Mouse (Mus musculus): ENCODE measurements around the gene Hrk.
A peak's percentile ranks its signal among the peaks of the same experiment; 100 is the strongest.

Hrk gene

GRCm38 (mm10) chr5:118165462-118165861 is 1.0 kb downstream of the Hrk start:
- DNase-seq (ENCODE audit: low spot score in 2 of 2), result no peak

- peak in 1 of 2 experiments; percentile 36 for DNase-seq (ENCODE audit: low spot score in 2 of 2)
Observed at GRCm38 (mm10) chr5:118167561-118167995, 3.1 kb downstream of the Hrk start.

- DNase-seq (ENCODE audit: low spot score in 2 of 2), result no peak
Observed at GRCm38 (mm10) chr5:118169222-118170221, 5.1 kb downstream of the Hrk start.

- DNase-seq (ENCODE audit: low spot score in 2 of 2), result no peak
Observed at GRCm38 (mm10) chr5:118170888-118171529, 6.6 kb downstream of the Hrk start.

- peak in 1 of 2 experiments; percentile 46 for DNase-seq (ENCODE audit: low spot score in 2 of 2)
Observed at GRCm38 (mm10) chr5:118171665-118172064, 7.2 kb downstream of the Hrk start.

GRCm38 (mm10) chr5:118172078-118172723 is 7.8 kb downstream of the Hrk start:
- DNase-seq (ENCODE audit: low spot score in 2 of 2), result no peak

GRCm38 (mm10) chr5:118174310-118175009 is 10.0 kb downstream of the Hrk start:
- DNase-seq (ENCODE audit: low spot score in 2 of 2), result no peak

- DNase-seq (ENCODE audit: low spot score in 2 of 2), result no peak
Observed at GRCm38 (mm10) chr5:118175137-118175536, 10.7 kb downstream of the Hrk start.

GRCm38 (mm10) chr5:118177640-118178039 is 13.2 kb downstream of the Hrk start:
- no peak for DNase-seq (ENCODE audit: low spot score in 2 of 2)

- no peak for DNase-seq (ENCODE audit: low spot score in 2 of 2)
Observed at GRCm38 (mm10) chr5:118186903-118187633, 22.6 kb downstream of the Hrk start.

- DNase-seq (ENCODE audit: low spot score in 2 of 2), result no peak
Observed at GRCm38 (mm10) chr5:118188356-118188755, 23.9 kb downstream of the Hrk start.

GRCm38 (mm10) chr5:118190491-118190890 is 26.0 kb downstream of the Hrk start:
- peak in 1 of 2 experiments; percentile 24 for DNase-seq (ENCODE audit: low spot score in 2 of 2)

- DNase-seq (ENCODE audit: low spot score in 2 of 2), result no peak
Observed at GRCm38 (mm10) chr5:118192221-118192620, 27.8 kb downstream of the Hrk start.

GRCm38 (mm10) chr5:118197421-118197820 is 33.0 kb downstream of the Hrk start:
- DNase-seq (ENCODE audit: low spot score in 2 of 2), result no peak

- no peak for DNase-seq (ENCODE audit: low spot score in 2 of 2)
Observed at GRCm38 (mm10) chr5:118199670-118200069, 35.2 kb downstream of the Hrk start.

- DNase-seq (ENCODE audit: low spot score in 2 of 2), result no peak
Observed at GRCm38 (mm10) chr5:118204675-118205440, 40.4 kb downstream of the Hrk start.

- no peak for DNase-seq (ENCODE audit: low spot score in 2 of 2)
Observed at GRCm38 (mm10) chr5:118205852-118206251, 41.4 kb downstream of the Hrk start.

- DNase-seq (ENCODE audit: low spot score in 2 of 2), result no peak
Observed at GRCm38 (mm10) chr5:118214012-118214411, 49.6 kb downstream of the Hrk start.

GRCm38 (mm10) chr5:118214418-118215154 is 50.1 kb downstream of the Hrk start:
- DNase-seq (ENCODE audit: low spot score in 2 of 2), result peak; percentile 87 to 90
